Comparison of ENCODE assay signal across 8 mouse cellular contexts in the genomic region with DNA sequence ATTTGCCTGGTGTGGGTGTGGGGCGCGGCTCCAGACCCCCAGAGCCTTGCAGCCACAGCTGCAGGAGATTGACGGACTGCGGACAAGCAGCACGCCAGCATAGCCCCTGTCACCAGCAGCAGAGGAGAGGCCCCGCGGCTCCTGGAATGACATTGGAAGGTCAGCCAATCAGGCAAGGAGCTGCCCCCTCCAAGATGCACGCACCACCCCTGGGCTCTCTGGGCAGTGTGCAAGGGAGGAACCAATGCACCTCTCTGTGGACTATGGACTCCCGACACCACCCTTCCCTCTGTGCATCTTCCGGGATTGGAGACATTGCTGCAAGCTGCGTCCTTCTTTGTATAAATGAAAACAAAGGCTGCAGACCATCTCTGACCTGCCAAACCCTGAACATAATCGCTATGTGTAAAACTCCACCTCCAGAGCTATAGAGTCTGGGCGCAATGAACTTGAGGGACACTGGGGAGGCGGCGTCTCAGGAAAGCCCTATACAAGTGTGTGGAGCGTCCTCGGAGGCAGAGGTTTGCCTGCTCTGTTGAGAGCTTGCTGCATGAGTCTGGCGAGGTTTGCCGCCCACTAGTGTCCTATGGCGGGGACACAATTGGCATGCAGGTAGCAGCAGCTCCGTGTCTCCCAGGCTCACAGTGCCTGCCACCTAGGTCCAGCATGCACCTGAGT. TPM values are rescaled to one million over a fixed set of nuclear protein-coding genes. Genes with fewer than 3 reads are reported as not detected.
DNase-seq lines count a peak whose midpoint lies in the region; ATAC-seq and TF ChIP-seq lines count a peak whose summit lies in the region.

No protein-coding gene starts in this region.

- peak; percentile 36 for DNase-seq in CD4-positive helper T cell, adult 2 months (ENCODE audit: low read depth, low spot score)
- peak; percentile 37 for DNase-seq in adrenal gland, adult 8-10 months
- peak; percentile 64 for DNase-seq in embryonic facial prominence, embryonic 11.5 days (ENCODE audit: low spot score)
- DNase-seq in kidney, postnatal 0 days (ENCODE audit: low spot score): peak; percentile 67
- DNase-seq in natural killer cell, adult 2 months (ENCODE audit: low spot score in 2 of 2): peak; percentile 39 to 43
- peak; percentile 31 for DNase-seq in thymus, postnatal 4 days

- H3K27ac ChIP-seq in embryonic facial prominence, embryonic 11.5 days (replicated peaks; ENCODE audit: low read depth, low read length): no peak overlapping the region
- H3K27ac ChIP-seq in heart, embryonic 14.5 days (replicated peaks in 1 of 2; ENCODE audit: control insufficient read depth in 1 of 2, insufficient read depth in 1 of 2, low read depth in 2 of 2, low read length in 2 of 2): no peak overlapping the region
- H3K27ac ChIP-seq in kidney, postnatal 0 days: no peak overlapping the region
- no peak overlapping the region for H3K27ac ChIP-seq in liver, embryonic 12.5 days

- peak; percentile 70 for ATAC-seq in embryonic facial prominence, embryonic 11.5 days (replicated peaks; ENCODE audit: insufficient number of reproducible peaks, low FRiP score, low TSS enrichment, low read depth)
- no peak for ATAC-seq in heart, embryonic 14.5 days (ENCODE audit: insufficient number of reproducible peaks, insufficient read depth, low FRiP score, low read depth)
- ATAC-seq in kidney, postnatal 0 days (replicated peaks; ENCODE audit: low FRiP score, low read depth): peak; percentile 79
- no peak for ATAC-seq in liver, embryonic 12.5 days

- under 1% methylated on average over 21 of the region's 21 CpGs for WGBS in embryonic facial prominence, embryonic 11.5 days
- under 1% methylated on average over 19 of the region's 21 CpGs for WGBS in heart, embryonic 14.5 days
- under 1% methylated on average over 21 of the region's 21 CpGs for WGBS in kidney, postnatal 0 days
- 5% methylated on average over 21 of the region's 21 CpGs for WGBS in liver, embryonic 12.5 days (ENCODE audit: insufficient replicate concordance)

- H3K4me2 ChIP-seq in embryonic facial prominence, embryonic 11.5 days (ENCODE audit: low read depth, low read length): peak overlapping the region; percentile 67
- H3K4me2 ChIP-seq in heart, embryonic 14.5 days (ENCODE audit: low read length): peak overlapping the region; percentile 89
- H3K4me2 ChIP-seq in kidney, postnatal 0 days (ENCODE audit: low read length): peak overlapping the region; percentile 58
- H3K4me2 ChIP-seq in liver, embryonic 12.5 days: peak overlapping the region; percentile 49

- no peaks in the 10 kb centered on the region for H3K9me3 ChIP-seq in embryonic facial prominence, embryonic 11.5 days (replicated peaks; ENCODE audit: control insufficient read depth, low read length)
- H3K9me3 ChIP-seq in heart, embryonic 14.5 days (ENCODE audit: control insufficient read depth, low read length): no peaks in the 10 kb centered on the region
- no peaks in the 10 kb centered on the region for H3K9me3 ChIP-seq in kidney, postnatal 0 days (replicated peaks; ENCODE audit: low read length)
- no peaks in the 10 kb centered on the region for H3K9me3 ChIP-seq in liver, embryonic 12.5 days (replicated peaks)

- H3K36me3 ChIP-seq in embryonic facial prominence, embryonic 11.5 days (replicated peaks; ENCODE audit: control insufficient read depth, insufficient read depth, low read depth, low read length): no peaks in the 10 kb centered on the region
- no peaks in the 10 kb centered on the region for H3K36me3 ChIP-seq in heart, embryonic 14.5 days (ENCODE audit: control insufficient read depth, insufficient read depth, low read length)
- no peaks in the 10 kb centered on the region for H3K36me3 ChIP-seq in kidney, postnatal 0 days (ENCODE audit: insufficient read depth, low read length)
- H3K36me3 ChIP-seq in liver, embryonic 12.5 days: no peaks in the 10 kb centered on the region

- peak overlapping the region; percentile 31 for H3K4me3 ChIP-seq in embryonic facial prominence, embryonic 11.5 days (ENCODE audit: low read depth, low read length)
- peak overlapping the region; percentile 45 to 48 for H3K4me3 ChIP-seq in heart, embryonic 14.5 days (ENCODE audit: control insufficient read depth in 1 of 2, insufficient read depth in 1 of 2, low read depth in 1 of 2, low read length in 2 of 2)
- peak overlapping the region; percentile 17 for H3K4me3 ChIP-seq in kidney, postnatal 0 days (replicated peaks; ENCODE audit: low read depth, low read length)
- H3K4me3 ChIP-seq in liver, embryonic 12.5 days: peak overlapping the region; percentile 15; the same call in 1 of the 2 replicates

- peak overlapping the region; percentile 34 for H3K9ac ChIP-seq in embryonic facial prominence, embryonic 11.5 days (replicated peaks; ENCODE audit: low read length)
- peak overlapping the region; percentile 57 for H3K9ac ChIP-seq in heart, embryonic 14.5 days (ENCODE audit: low read length)
- H3K9ac ChIP-seq in kidney, postnatal 0 days (ENCODE audit: low read depth, low read length): no peak overlapping the region
- no peak overlapping the region for H3K9ac ChIP-seq in liver, embryonic 12.5 days

- no peaks in the 10 kb centered on the region; the same call in 1 of the 2 replicates for H3K4me1 ChIP-seq in embryonic facial prominence, embryonic 11.5 days (ENCODE audit: control insufficient read depth, insufficient read depth, low read length)
- peaks cover 0 to under 1% of the 10 kb centered on the region in 2 experiments; a peak in 1 of 4 replicates for H3K4me1 ChIP-seq in heart, embryonic 14.5 days (ENCODE audit: control insufficient read depth in 2 of 2, insufficient read depth in 2 of 2, low read length in 2 of 2)
- H3K4me1 ChIP-seq in kidney, postnatal 0 days (replicated peaks; ENCODE audit: insufficient read depth, low read length): 0 out of 2 replicates have a peak, but pooled peaks cover 1% of the 10 kb centered on the region
- H3K4me1 ChIP-seq in liver, embryonic 12.5 days: 0 out of 2 replicates have a peak, but pooled peaks cover 3% of the 10 kb centered on the region

- peak; percentile 75 for TF ChIP-seq CTCF in kidney, postnatal 0 days (IDR thresholded peaks at IDR 0.05; ENCODE audit: low read depth)

- peaks cover 32% of the 10 kb centered on the region for H3K27me3 ChIP-seq in embryonic facial prominence, embryonic 11.5 days (ENCODE audit: control insufficient read depth, insufficient read depth, low read length)
- peaks cover 34% of the 10 kb centered on the region for H3K27me3 ChIP-seq in heart, embryonic 14.5 days (ENCODE audit: control insufficient read depth, insufficient read depth, low read length)
- H3K27me3 ChIP-seq in kidney, postnatal 0 days (ENCODE audit: insufficient read depth, low read length): peaks cover 26% of the 10 kb centered on the region
- H3K27me3 ChIP-seq in liver, embryonic 12.5 days (replicated peaks): peaks cover 57% of the 10 kb centered on the region

RNA-seq across cellular contexts. Expression of gene Dscam, which starts 5.0 kb away (rescaled TPM):
- total RNA-seq in adrenal gland, adult 8-10 months (2022): under 1 TPM in 3 of 4 experiments, not detected in 1; 0.03 to 0.28 (median 0.03) TPM
- polyA plus RNA-seq in embryonic facial prominence, embryonic 11.5 days (2014; fragmentation: Nextera tagmentation; extraction: Ambion mirVana): 0.50 and 0.81 TPM in 2 replicates
- 0.04 TPM in 1 of 2 replicates, not detected in the other for polyA plus RNA-seq in heart, embryonic 14.5 days (2014; fragmentation: Nextera tagmentation; extraction: Ambion mirVana)
- polyA plus RNA-seq in kidney, postnatal 0 days (2015; fragmentation: Nextera tagmentation; extraction: Ambion mirVana): 0.05 TPM in 2 replicates
- polyA plus RNA-seq in liver, embryonic 12.5 days (2016; fragmentation: Nextera tagmentation; extraction: Ambion mirVana): not detected in 2 replicates

Comparison
In these comparisons a context has a peak if more than half of its experiments do, and no peak if none do; other contexts are left out.
1. ATAC-seq: peak in embryonic facial prominence, embryonic 11.5 days (single experiment) and kidney, postnatal 0 days (single experiment); none in heart, embryonic 14.5 days (single experiment) and liver, embryonic 12.5 days (single experiment).
2. H3K9ac ChIP-seq: peak in embryonic facial prominence, embryonic 11.5 days (single experiment) and heart, embryonic 14.5 days (single experiment); none in kidney, postnatal 0 days (single experiment) and liver, embryonic 12.5 days (single experiment).
3. Peak in every context shown above with its lines, with median percentiles within 50 percentile points of each other: DNase-seq, H3K4me2 ChIP-seq and H3K4me3 ChIP-seq.